27 mouse cellular contexts compared by ENCODE assay signal in the genomic region with DNA sequence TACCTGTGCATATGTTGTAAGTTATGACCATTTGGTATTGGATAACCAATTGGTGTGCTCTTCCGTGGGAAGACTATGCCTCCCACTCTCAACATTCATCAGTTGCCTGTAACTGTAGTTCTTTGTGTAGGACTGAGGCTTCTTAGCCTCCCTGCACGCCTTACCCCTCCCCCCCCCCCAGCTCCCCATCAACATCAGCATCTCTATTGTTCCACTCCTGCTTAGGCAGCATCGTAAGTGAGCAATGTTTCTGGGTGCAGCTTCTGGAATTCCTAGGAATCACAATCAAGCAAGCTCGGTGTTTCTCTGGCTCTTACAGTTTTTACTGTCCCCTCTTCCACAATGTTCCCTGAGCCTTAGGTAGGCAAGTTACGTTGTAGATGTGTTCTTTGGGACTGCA. TPM values are rescaled to one million over a fixed set of nuclear protein-coding genes. Genes with fewer than 3 reads are reported as not detected.
"Had no signal": no experiment of that assay in that cellular context is flagged by ENCODE, and none has a peak within 500 bp of the region (broad histone marks: within the 10 kb centered on the region; RNA-seq: fewer than 3 reads in every experiment).

No protein-coding gene starts in this region.

- H3K4me1 ChIP-seq: lung, embryonic 15.5 days; megakaryocyte, embryonic 14.5 days; midbrain, embryonic 12.5 days; neural tube, embryonic 15.5 days had no signal

- H3K4me2 ChIP-seq: lung, embryonic 15.5 days; midbrain, embryonic 12.5 days; neural tube, embryonic 13.5 days; neural tube, embryonic 15.5 days had no signal

- H3K27ac ChIP-seq: lung, embryonic 15.5 days; macrophage; midbrain, embryonic 10.5 days; midbrain, embryonic 12.5 days; neural tube, embryonic 13.5 days; neural tube, embryonic 15.5 days had no signal

- DNase-seq: lung, adult 18-20 months; lung, postnatal 14 days; lung, postnatal 36 days; midbrain, embryonic 14.5 days; retina, postnatal 1 day; right cerebral cortex, adult 18-20 months; right cerebral cortex, postnatal 25 days; right cerebral cortex, postnatal 4 days; spleen, adult 18-20 months; thymus, adult 18-20 months; thymus, postnatal 14 days; thymus, postnatal 36 days had no signal

- H3K9ac ChIP-seq: lung, embryonic 15.5 days; midbrain, embryonic 12.5 days; neural tube, embryonic 13.5 days; neural tube, embryonic 15.5 days had no signal

- H3K27me3 ChIP-seq: lung, embryonic 15.5 days; midbrain, embryonic 12.5 days; neural tube, embryonic 13.5 days; neural tube, embryonic 15.5 days had no signal

- H3K36me3 ChIP-seq: lung, embryonic 15.5 days; midbrain, embryonic 10.5 days; midbrain, embryonic 12.5 days; neural tube, embryonic 13.5 days; neural tube, embryonic 15.5 days had no signal

- H3K9me3 ChIP-seq: lung, embryonic 15.5 days; megakaryocyte, embryonic 14.5 days; midbrain, embryonic 10.5 days; midbrain, embryonic 12.5 days; neural tube, embryonic 13.5 days; neural tube, embryonic 15.5 days had no signal

- H3K4me3 ChIP-seq: lung, embryonic 15.5 days; megakaryocyte, embryonic 14.5 days; midbrain, embryonic 10.5 days; midbrain, embryonic 12.5 days; myocyte; neural tube, embryonic 13.5 days; neural tube, embryonic 15.5 days had no signal

- ATAC-seq: lung, postnatal 0 days; midbrain, embryonic 16.5 days had no signal

RNA-seq across cellular contexts. Expression of gene Krt42, which starts 5.8 kb away (rescaled TPM):
- total RNA-seq: megakaryocyte progenitor cell, adult 5-6 weeks had no signal
- polyA plus RNA-seq: lung, embryonic 15.5 days; lung, postnatal 0 days; macrophage; midbrain, embryonic 10.5 days; midbrain, embryonic 12.5 days; midbrain, embryonic 14.5 days; midbrain, embryonic 16.5 days; myocyte; neural tube, embryonic 11.5 days; neural tube, embryonic 13.5 days; neural tube, embryonic 15.5 days; small intestine, adult 2 months; stomach, embryonic 14.5 days; stomach, embryonic 16.5 days had no signal

RNA-seq across cellular contexts. Expression of gene Krt17, which starts 14.6 kb away (rescaled TPM):
- total RNA-seq: megakaryocyte progenitor cell, adult 5-6 weeks had no signal
- polyA plus RNA-seq: macrophage; midbrain, embryonic 14.5 days; myocyte had no signal

RNA-seq across cellular contexts. Expression of gene Krt16, which starts 26.8 kb away (rescaled TPM):
- total RNA-seq: megakaryocyte progenitor cell, adult 5-6 weeks had no signal
- polyA plus RNA-seq: lung, embryonic 15.5 days; lung, postnatal 0 days; macrophage; midbrain, embryonic 10.5 days; midbrain, embryonic 12.5 days; midbrain, embryonic 14.5 days; midbrain, embryonic 16.5 days; neural tube, embryonic 11.5 days; neural tube, embryonic 13.5 days; neural tube, embryonic 15.5 days; small intestine, adult 2 months had no signal

RNA-seq across cellular contexts. Expression of gene Gast, which starts 58.7 kb away (rescaled TPM):
- total RNA-seq: megakaryocyte progenitor cell, adult 5-6 weeks had no signal
- polyA plus RNA-seq: lung, embryonic 15.5 days; lung, postnatal 0 days; macrophage; midbrain, embryonic 10.5 days; myocyte; neural tube, embryonic 11.5 days; neural tube, embryonic 13.5 days; neural tube, embryonic 15.5 days had no signal
